7 mouse cellular contexts compared by ENCODE assay signal in genomic region chr13:33079391-33079790, GRCm38 (mm10). TPM values are rescaled to one million over a fixed set of nuclear protein-coding genes. Genes with fewer than 3 reads are reported as not detected.
DNase-seq lines count a peak whose midpoint lies in the region; ATAC-seq and TF ChIP-seq lines count a peak whose summit lies in the region.

No protein-coding gene starts in this region.

- 14% methylated on average over 6 of the region's 6 CpGs for WGBS in liver, adult 2 months
- WGBS in heart, embryonic 12.5 days: 15% methylated on average over 6 of the region's 6 CpGs

- peak overlapping the region; percentile 56 for H3K4me2 ChIP-seq in heart, embryonic 12.5 days

- no peaks in the 10 kb centered on the region for H3K9me3 ChIP-seq in heart, embryonic 12.5 days (replicated peaks)

- no peak overlapping the region for H3K4me3 ChIP-seq in liver, adult 2 months (ENCODE audit: insufficient read depth, low read depth, low read length)
- 0 out of 2 replicates have a peak overlapping the region, but pooled peaks have one; percentile 16 for H3K4me3 ChIP-seq in heart, embryonic 12.5 days

- ATAC-seq in heart, embryonic 12.5 days (ENCODE audit: insufficient number of reproducible peaks, low FRiP score): peak; percentile 39; the same call in 1 of the 2 replicates
- peak; percentile 74 for ATAC-seq in megakaryocyte-erythroid progenitor cell, adult 5-6 weeks (replicated peaks; ENCODE audit: low FRiP score, low TSS enrichment, poor library complexity, severe bottlenecking)

- TF ChIP-seq POLR2A in liver, adult 2 months (IDR thresholded peaks at IDR 0.05; ENCODE audit: extremely low read depth, insufficient read depth, low read length): no peak

- no peaks in the 10 kb centered on the region for H3K36me3 ChIP-seq in liver, adult 2 months (ENCODE audit: control insufficient read depth, insufficient read depth, low read length)
- no peaks in the 10 kb centered on the region for H3K36me3 ChIP-seq in heart, embryonic 12.5 days

- peaks cover 2% of the 10 kb centered on the region; the same call in 1 of the 2 replicates for H3K4me1 ChIP-seq in liver, adult 2 months (ENCODE audit: control insufficient read depth, insufficient read depth, low read length)
- no peaks in the 10 kb centered on the region for H3K4me1 ChIP-seq in heart, embryonic 12.5 days (replicated peaks)

- TF ChIP-seq CTCF in liver, adult 2 months (IDR thresholded peaks at IDR 0.05; ENCODE audit: low read depth, low read length): 0 out of 2 replicates have a peak, but pooled peaks have one; percentile 19

- DNase-seq in liver, adult 2 months (ENCODE audit: extremely low read depth, low read depth, low spot score): peak; percentile 37
- DNase-seq in liver: no peak
- peak; percentile 22 for DNase-seq in c-Kit-positive CD71-negative TER-119-negative erythroid progenitor cells, embryonic 14.5 days (ENCODE audit: low read depth)
- no peak for DNase-seq in urinary bladder, postnatal 14 days (ENCODE audit: low spot score)
- DNase-seq in layer of hippocampus, postnatal 36 days: no peak

- no peak overlapping the region for H3K9ac ChIP-seq in liver, adult 2 months (ENCODE audit: low read depth, low read length)
- no peak overlapping the region for H3K9ac ChIP-seq in heart, embryonic 12.5 days

- H3K27ac ChIP-seq in liver, adult 2 months (replicated peaks; ENCODE audit: insufficient read depth, low read depth, low read length): no peak overlapping the region
- H3K27ac ChIP-seq in heart, embryonic 12.5 days (ENCODE audit: poor library complexity, severe bottlenecking): no peak overlapping the region

- no peaks in the 10 kb centered on the region for H3K27me3 ChIP-seq in liver, adult 2 months (ENCODE audit: control insufficient read depth, insufficient read depth, low read length)
- no peaks in the 10 kb centered on the region for H3K27me3 ChIP-seq in heart, embryonic 12.5 days (replicated peaks)

- H3K79me2 ChIP-seq in liver, adult 2 months (ENCODE audit: control insufficient read depth, insufficient read depth, low read length): no peaks in the 10 kb centered on the region

RNA-seq across cellular contexts. Expression of gene Serpinb1b, which starts 1.0 kb away (rescaled TPM):
- total RNA-seq in liver, adult 2 months (2014; rRNA removed): 0.09 TPM in 1 of 2 replicates, not detected in the other
- not detected in 2 replicates for polyA plus RNA-seq in liver, adult 2 months (2012; rRNA removed)
- not detected in 2 replicates for polyA plus RNA-seq in heart, embryonic 12.5 days (2016; fragmentation: Nextera tagmentation; extraction: Ambion mirVana)
- not detected in 2 replicates for total RNA-seq in megakaryocyte-erythroid progenitor cell, adult 5-6 weeks (2014; fragmentation: Nextera tagmentation)
- not detected in 2 replicates for total RNA-seq in megakaryocyte-erythroid progenitor cell, adult 5-6 weeks (2017)
- under 1 TPM; 0.66 to 0.72 TPM for total RNA-seq in layer of hippocampus, postnatal 36 days (2021)

RNA-seq across cellular contexts. Expression of gene Serpinb9b, which starts 52.2 kb away (rescaled TPM):
- not detected in 2 replicates for total RNA-seq in liver, adult 2 months (2014; rRNA removed)
- polyA plus RNA-seq in liver, adult 2 months (2012; rRNA removed): 0.04 and 0.05 TPM in 2 replicates
- polyA plus RNA-seq in heart, embryonic 12.5 days (2016; fragmentation: Nextera tagmentation; extraction: Ambion mirVana): 1.4 and 2.0 TPM in 2 replicates
- not detected in 2 replicates for total RNA-seq in megakaryocyte-erythroid progenitor cell, adult 5-6 weeks (2014; fragmentation: Nextera tagmentation)
- not detected in 2 replicates for total RNA-seq in megakaryocyte-erythroid progenitor cell, adult 5-6 weeks (2017)
- not detected for total RNA-seq in layer of hippocampus, postnatal 36 days (2021)

Comparison
In these comparisons a context has a peak if more than half of its experiments do, and no peak if none do; other contexts are left out.
1. DNase-seq: peak in liver, adult 2 months (single experiment) and c-Kit-positive CD71-negative TER-119-negative erythroid progenitor cells, embryonic 14.5 days (single experiment); none in liver (single experiment), urinary bladder, postnatal 14 days (single experiment) and layer of hippocampus, postnatal 36 days (0 of 2).